Comparison of ENCODE assay signal across 24 mouse cellular contexts in genomic region chr8:67032856-67033255, GRCm38 (mm10).
DNase-seq lines count a peak whose midpoint lies in the region; ATAC-seq and TF ChIP-seq lines count a peak whose summit lies in the region.
"Had no signal": no experiment of that assay in that cellular context is flagged by ENCODE, and none has a peak within 500 bp of the region (broad histone marks: within the 10 kb centered on the region; RNA-seq: fewer than 3 reads in every experiment).

No protein-coding gene starts in this region.

- no peak overlapping the region for H3K4me2 ChIP-seq in forebrain, embryonic 13.5 days
- H3K4me2 ChIP-seq in forebrain, embryonic 11.5 days (ENCODE audit: low read depth, low read length, severe bottlenecking) = no peak overlapping the region
- H3K4me2 ChIP-seq in forebrain, embryonic 16.5 days (ENCODE audit: low read length) = no peak overlapping the region
- H3K4me2 ChIP-seq: embryonic facial prominence, embryonic 13.5 days; embryonic facial prominence, embryonic 15.5 days had no signal

- no peaks in the 10 kb centered on the region for H3K36me3 ChIP-seq in forebrain, embryonic 13.5 days (ENCODE audit: poor library complexity, severe bottlenecking)
- no peaks in the 10 kb centered on the region for H3K36me3 ChIP-seq in forebrain, embryonic 11.5 days (ENCODE audit: control insufficient read depth, insufficient read depth, low read length)
- no peaks in the 10 kb centered on the region for H3K36me3 ChIP-seq in forebrain, embryonic 16.5 days (ENCODE audit: control insufficient read depth, insufficient read depth)
- no peaks in the 10 kb centered on the region for H3K36me3 ChIP-seq in forebrain, embryonic 10.5 days (replicated peaks)
- H3K36me3 ChIP-seq: embryonic facial prominence, embryonic 13.5 days; embryonic facial prominence, embryonic 15.5 days; G1E had no signal

- TF ChIP-seq CTCF in brain, embryonic 14.5 days (IDR thresholded peaks at IDR 0.05; ENCODE audit: borderline replicate concordance, extremely low read depth, insufficient read depth, insufficient read length) = no peak

- no peak overlapping the region for H3K27ac ChIP-seq in forebrain, embryonic 13.5 days
- H3K27ac ChIP-seq in forebrain, embryonic 11.5 days (ENCODE audit: low read depth, low read length) = no peak overlapping the region
- no peak overlapping the region for H3K27ac ChIP-seq in forebrain, embryonic 16.5 days (ENCODE audit: low read length)
- H3K27ac ChIP-seq in forebrain, embryonic 10.5 days = no peak overlapping the region
- H3K27ac ChIP-seq: embryonic facial prominence, embryonic 13.5 days; embryonic facial prominence, embryonic 15.5 days had no signal

- H3K9me3 ChIP-seq in forebrain, embryonic 13.5 days (replicated peaks) = no peaks in the 10 kb centered on the region
- no peaks in the 10 kb centered on the region for H3K9me3 ChIP-seq in forebrain, embryonic 11.5 days (ENCODE audit: control insufficient read depth, low read length)
- no peaks in the 10 kb centered on the region for H3K9me3 ChIP-seq in forebrain, embryonic 16.5 days (ENCODE audit: control insufficient read depth, low read length)
- no peaks in the 10 kb centered on the region for H3K9me3 ChIP-seq in forebrain, embryonic 10.5 days
- H3K9me3 ChIP-seq: embryonic facial prominence, embryonic 13.5 days; embryonic facial prominence, embryonic 15.5 days; G1E had no signal

- ATAC-seq in forebrain, embryonic 13.5 days = peak; percentile 51; the same call in 1 of the 2 replicates
- ATAC-seq in forebrain, embryonic 11.5 days (replicated peaks; ENCODE audit: low FRiP score) = no peak
- 0 out of 2 replicates have a peak, but pooled peaks have one; percentile 69 for ATAC-seq in forebrain, embryonic 16.5 days
- ATAC-seq: activated CD4-positive, CD25-positive, alpha-beta regulatory T cell, adult 4 months; CD4-positive, CD25-positive, alpha-beta regulatory T cell, adult 4 months; Patski had no signal

- TF ChIP-seq POLR2A in brain, embryonic 14.5 days (IDR thresholded peaks at IDR 0.05; ENCODE audit: borderline replicate concordance, extremely low read depth, insufficient read depth, insufficient read length, poor library complexity, severe bottlenecking) = no peak

- no peak overlapping the region for H3K4me3 ChIP-seq in forebrain, embryonic 13.5 days
- no peak overlapping the region for H3K4me3 ChIP-seq in forebrain, embryonic 11.5 days (ENCODE audit: low read depth, low read length)
- no peak overlapping the region for H3K4me3 ChIP-seq in forebrain, embryonic 16.5 days (replicated peaks; ENCODE audit: low read length)
- no peak overlapping the region for H3K4me3 ChIP-seq in forebrain, embryonic 10.5 days
- H3K4me3 ChIP-seq: embryonic facial prominence, embryonic 13.5 days; embryonic facial prominence, embryonic 15.5 days; erythroblast, embryonic 14.5 days had no signal

- WGBS in forebrain, embryonic 13.5 days = 63% methylated on average over 2 of the region's 2 CpGs
- 75% methylated on average over 2 of the region's 2 CpGs for WGBS in forebrain, embryonic 11.5 days
- 50% methylated on average over 2 of the region's 2 CpGs for WGBS in forebrain, embryonic 16.5 days
- WGBS in forebrain, embryonic 10.5 days = 90% methylated on average over 2 of the region's 2 CpGs

- H3K27me3 ChIP-seq in forebrain, embryonic 13.5 days = no peaks in the 10 kb centered on the region
- H3K27me3 ChIP-seq in forebrain, embryonic 11.5 days (ENCODE audit: control insufficient read depth, insufficient read depth, low read length) = no peaks in the 10 kb centered on the region
- H3K27me3 ChIP-seq in forebrain, embryonic 16.5 days (replicated peaks; ENCODE audit: control insufficient read depth, insufficient read depth, low read length) = no peaks in the 10 kb centered on the region
- H3K27me3 ChIP-seq in forebrain, embryonic 10.5 days (ENCODE audit: poor library complexity, severe bottlenecking) = no peaks in the 10 kb centered on the region
- H3K27me3 ChIP-seq: CH12.LX; embryonic facial prominence, embryonic 13.5 days; embryonic facial prominence, embryonic 15.5 days had no signal

- H3K4me1 ChIP-seq in forebrain, embryonic 13.5 days = no peaks in the 10 kb centered on the region
- no peaks in the 10 kb centered on the region for H3K4me1 ChIP-seq in forebrain, embryonic 11.5 days (replicated peaks; ENCODE audit: control insufficient read depth, insufficient read depth, low read length)
- no peaks in the 10 kb centered on the region for H3K4me1 ChIP-seq in forebrain, embryonic 16.5 days (replicated peaks; ENCODE audit: control insufficient read depth, insufficient read depth, low read length)
- H3K4me1 ChIP-seq in forebrain, embryonic 10.5 days = no peaks in the 10 kb centered on the region
- H3K4me1 ChIP-seq: embryonic facial prominence, embryonic 13.5 days; embryonic facial prominence, embryonic 15.5 days had no signal

- no peak overlapping the region for H3K9ac ChIP-seq in forebrain, embryonic 13.5 days
- H3K9ac ChIP-seq in forebrain, embryonic 11.5 days (ENCODE audit: low read length) = no peak overlapping the region
- no peak overlapping the region for H3K9ac ChIP-seq in forebrain, embryonic 16.5 days (replicated peaks; ENCODE audit: low read depth, low read length)
- H3K9ac ChIP-seq: embryonic facial prominence, embryonic 13.5 days; embryonic facial prominence, embryonic 15.5 days had no signal

- no peak for DNase-seq in forebrain, embryonic 11.5 days (ENCODE audit: low spot score)
- no peak for DNase-seq in forebrain, embryonic 10.5 days (ENCODE audit: extremely low spot score, low spot score)
- peak; percentile 9 for DNase-seq in brain, embryonic 14.5 days (ENCODE audit: low read depth)
- DNase-seq: adrenal gland, adult 8-10 months; adrenal gland, postnatal 14 days; adrenal gland, postnatal 36 days; B cell, adult 2 months; cerebellum, adult 11 months; cerebellum, adult 18-20 months; cerebellum, adult 8-10 months; cerebellum, adult 9-11 months; cerebellum, postnatal 14 days; cerebellum, postnatal 36 days; embryo, embryonic 11 days had no signal
